Mouse (Mus musculus) kidney, embryonic 14.5 days (tissue): Measurements from ENCODE around the gene Gbp10. TPM values are rescaled to one million over a fixed set of nuclear protein-coding genes. Genes with fewer than 3 reads are reported as not detected.
"Not testable (repeated sequence)": the region's sequence is repeated elsewhere in the genome, so short reads cannot be mapped to it uniquely, and the experiment has no call there.

Source experiments
- ATAC-seq: fragments of 200-750 bp; cut with Nextera tagmentation; 2 replicates; pipeline ENCODE4 v1.8.0; 2017; ENCODE audit warnings: moderate number of reproducible peaks, mild to moderate bottlenecking, moderate TSS enrichment, moderate library complexity; ENCODE audit not compliant: low FRiP score, low TSS enrichment
- H3K27ac ChIP-seq: fragments of 300-500 bp; sonication (generic); 2 replicates; pipeline ENCODE4 v1.5.1; 2014; ENCODE audit warnings: low read depth, mild to moderate bottlenecking, low read length, moderate library complexity, mixed read lengths
- H3K27me3 ChIP-seq: fragments of 300-500 bp; sonication (generic); 2 replicates; pipeline ENCODE4 v1.6.1; 2014; ENCODE audit warnings: mild to moderate bottlenecking, low read length; ENCODE audit not compliant: control insufficient read depth, insufficient read depth
- H3K36me3 ChIP-seq: fragments of 300-500 bp; sonication (generic); 2 replicates; pipeline ENCODE4 v1.6.1; 2014; ENCODE audit warnings: low read length, mixed read lengths; ENCODE audit not compliant: control insufficient read depth, insufficient read depth
- H3K4me1 ChIP-seq: fragments of 300-500 bp; sonication (generic); 2 replicates; pipeline ENCODE4 v1.6.1; 2014; ENCODE audit warnings: low read length, mixed read lengths; ENCODE audit not compliant: control insufficient read depth, insufficient read depth
- H3K4me2 ChIP-seq: fragments of 300-500 bp; sonication (generic); replicated peaks from 2 replicates; pipeline ENCODE4 v1.6.1; 2014; ENCODE audit warnings: low read depth, mild to moderate bottlenecking, low read length
- H3K4me3 ChIP-seq: fragments of 300-500 bp; sonication (generic); 2 replicates; pipeline ENCODE4 v1.5.1; 2014; ENCODE audit warnings: mild to moderate bottlenecking, low read length
- H3K9ac ChIP-seq: fragments of 300-500 bp; sonication (generic); 2 replicates; pipeline ENCODE4 v1.6.1; 2014; ENCODE audit warnings: low read depth, mild to moderate bottlenecking, low read length, moderate library complexity
- H3K9me3 ChIP-seq: fragments of 300-500 bp; sonication (generic); 2 replicates; pipeline ENCODE4 v1.6.1; 2016; ENCODE audit warnings: low read length; ENCODE audit not compliant: control insufficient read depth
- WGBS: fragments of 180-500 bp; shearing (Covaris S2); extraction: QIAGEN DNeasy Blood & Tissue Kit; methylation state at CpG from one replicate; pipeline ENCODE4 v1.1.7; 2014; 5-methylcytosine and 5-hydroxymethylcytosine counted together
- polyA plus RNA-seq: library from polyadenylated mRNA; unstranded; fragments of >200 nt; fragmentation: Nextera tagmentation; extraction: Ambion mirVana; gene quantifications from 2 replicates; pipeline ENCODE4 v1.2.1, GENCODE M21; 2014

The Gbp10 gene
- polyA plus RNA-seq, result not detected in 2 replicates

DNA sequence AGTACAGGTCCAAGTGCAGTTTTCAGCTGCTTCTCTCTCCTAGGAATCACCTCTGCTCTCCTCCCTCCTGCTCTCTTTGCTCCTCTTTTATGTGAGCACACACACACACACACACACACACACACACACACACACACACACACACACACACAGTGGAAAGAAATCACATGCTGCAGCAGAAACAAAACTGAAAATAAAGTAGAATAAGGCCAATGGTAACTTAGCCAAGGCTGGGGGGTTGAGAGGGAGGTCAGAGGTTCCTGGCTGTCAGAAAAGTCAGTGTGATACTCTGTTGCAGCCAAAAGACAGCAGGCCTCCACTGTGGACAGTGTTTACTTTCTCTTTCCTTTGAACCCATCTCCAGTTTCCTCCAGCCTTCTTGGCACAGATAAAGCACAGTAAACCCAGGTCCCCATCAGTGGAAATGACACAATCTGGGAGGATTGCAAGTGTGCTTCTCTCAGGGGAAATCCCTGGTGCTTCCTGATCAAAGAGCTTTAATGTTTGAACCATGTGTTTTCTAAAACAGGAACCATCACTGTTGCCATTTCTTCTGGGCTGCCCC is at the start of gene Gbp10:
Gene Gbp10, minus strand, starts transcription at position 51 of the 565 bp plus-strand sequence.
- not testable (repeated sequence) for H3K4me3 ChIP-seq, H3K27me3 ChIP-seq, H3K27ac ChIP-seq, H3K36me3 ChIP-seq, H3K9me3 ChIP-seq, H3K4me2 ChIP-seq, H3K9ac ChIP-seq, H3K4me1 ChIP-seq
- ATAC-seq, result peak; percentile 32; the same call in 1 of the 2 replicates

DNA sequence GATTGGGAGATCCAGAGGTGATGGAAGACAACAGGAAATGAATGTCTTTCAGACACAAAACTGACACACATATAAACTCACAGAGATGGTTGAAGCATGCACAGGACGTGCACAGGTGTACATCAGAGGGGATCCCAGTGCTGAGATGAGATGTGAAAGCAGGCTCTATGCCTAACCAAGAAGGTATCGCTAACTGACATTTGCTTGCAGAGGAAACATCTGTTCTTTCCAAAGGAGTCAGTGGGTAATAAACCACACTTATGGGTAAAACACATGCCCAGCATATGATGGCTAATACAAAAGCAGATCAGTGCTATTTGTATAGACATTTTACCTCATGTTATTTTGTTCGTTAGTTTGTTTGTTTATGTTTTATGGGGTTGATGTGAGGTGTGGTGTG is 21.3 kb upstream of the Gbp10 start:
- not testable (repeated sequence) for H3K4me1 ChIP-seq, H3K9me3 ChIP-seq, H3K9ac ChIP-seq, ATAC-seq, H3K27ac ChIP-seq, H3K27me3 ChIP-seq, H3K4me2 ChIP-seq, H3K36me3 ChIP-seq, H3K4me3 ChIP-seq
- WGBS, result no CpG with 5 or more reads among the region's 3 CpGs

DNA sequence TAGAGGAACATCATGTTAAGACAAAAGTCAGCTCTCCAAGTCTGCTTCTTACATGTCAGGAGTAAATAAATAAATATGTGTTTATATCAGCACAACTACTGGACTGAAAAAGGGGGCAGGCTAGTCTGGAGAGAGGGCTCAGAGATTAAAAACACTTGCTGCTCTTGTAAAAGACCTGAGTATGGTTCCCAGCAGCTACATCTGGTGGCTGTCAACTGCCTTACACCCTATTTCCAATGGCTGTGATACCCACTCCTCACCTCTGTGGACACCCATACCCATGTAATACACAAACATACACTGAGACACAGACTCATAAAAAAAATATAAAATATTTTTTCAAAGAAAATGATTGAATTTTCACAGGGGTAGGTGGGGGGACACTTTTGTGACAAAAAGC is 13.2 kb upstream of the Gbp10 start:
- H3K36me3 ChIP-seq, result no peaks in the 10 kb centered on the region
- H3K27ac ChIP-seq, result no peak overlapping the region
- no peak overlapping the region for H3K9ac ChIP-seq
- ATAC-seq, result no peak
- no peak overlapping the region for H3K4me3 ChIP-seq
- H3K9me3 ChIP-seq, result no peaks in the 10 kb centered on the region
- no peaks in the 10 kb centered on the region for H3K27me3 ChIP-seq
- H3K4me2 ChIP-seq, result no peak overlapping the region
- H3K4me1 ChIP-seq, result no peaks in the 10 kb centered on the region

DNA sequence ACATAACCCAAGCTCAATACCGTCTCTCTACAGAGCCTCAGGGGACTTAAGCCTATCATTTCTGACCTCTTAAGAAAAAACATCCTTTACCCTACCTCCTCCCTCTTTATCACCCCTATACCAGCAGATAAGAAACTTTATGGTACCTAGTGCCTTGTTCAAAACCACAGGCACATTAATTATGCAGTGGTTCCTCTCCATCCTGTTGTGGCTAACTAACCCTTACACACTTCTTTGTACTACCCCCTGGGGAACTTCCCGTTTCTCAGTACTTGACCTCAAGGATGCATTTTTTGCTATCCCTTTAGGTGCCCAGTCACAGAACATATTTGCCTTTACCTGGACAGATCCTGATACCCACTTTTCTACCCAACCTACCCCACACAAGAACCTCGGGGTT is 5.4 kb upstream of the Gbp10 start:
- H3K4me2 ChIP-seq, ATAC-seq, H3K36me3 ChIP-seq, H3K9ac ChIP-seq, H3K27me3 ChIP-seq, H3K4me1 ChIP-seq, H3K9me3 ChIP-seq, H3K4me3 ChIP-seq, H3K27ac ChIP-seq: not testable (repeated sequence)
- WGBS, result 71% methylated on average over 3 of the region's 3 CpGs

DNA sequence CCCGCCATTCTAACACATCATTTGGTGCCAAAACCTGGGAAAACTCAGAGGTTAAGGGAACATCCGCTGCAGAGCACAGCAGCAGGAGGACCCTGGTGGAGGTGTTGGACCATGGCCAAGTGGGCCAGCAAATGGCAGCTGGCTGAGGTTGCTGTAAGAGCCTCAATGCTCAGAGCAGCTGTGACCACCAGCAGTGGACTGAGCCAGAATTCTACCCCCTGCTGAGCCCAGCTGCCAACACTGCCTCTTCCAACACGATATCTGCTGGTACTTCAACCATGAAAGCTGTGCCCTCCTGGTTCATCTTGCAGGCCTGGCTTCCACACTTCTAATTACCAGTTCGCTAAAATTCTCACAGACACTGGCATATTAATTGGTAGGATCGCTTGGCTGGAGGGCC is 1.6 kb upstream of the Gbp10 start:
- not testable (repeated sequence) for H3K27me3 ChIP-seq, ATAC-seq, H3K36me3 ChIP-seq, H3K4me3 ChIP-seq, H3K9ac ChIP-seq, H3K4me1 ChIP-seq, H3K4me2 ChIP-seq, H3K9me3 ChIP-seq, H3K27ac ChIP-seq
- 83% methylated on average over 5 of the region's 5 CpGs for WGBS

DNA sequence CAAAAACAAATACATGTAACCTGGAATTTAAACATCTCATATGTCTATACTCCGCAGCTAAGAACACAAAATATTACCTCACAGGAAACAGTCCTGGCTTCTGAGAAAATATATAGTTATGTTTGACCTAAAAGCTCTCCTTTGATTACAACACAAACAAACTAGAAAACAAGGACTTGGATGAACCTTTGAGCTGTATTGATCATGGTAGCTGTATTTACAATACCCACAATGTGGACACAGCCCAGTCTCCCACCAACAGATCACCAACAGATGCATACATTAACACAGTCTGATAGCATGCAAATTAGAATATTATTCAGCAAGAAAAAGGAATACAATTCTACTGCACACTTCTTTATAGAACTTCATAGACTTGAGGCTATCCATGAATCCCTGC is 931 bp downstream of the Gbp10 start:
- not testable (repeated sequence) for H3K4me3 ChIP-seq, H3K9ac ChIP-seq, H3K4me1 ChIP-seq, H3K36me3 ChIP-seq, H3K27ac ChIP-seq, H3K27me3 ChIP-seq, H3K4me2 ChIP-seq, ATAC-seq, H3K9me3 ChIP-seq
- 74% methylated on average over 1 of the region's 1 CpGs for WGBS

DNA sequence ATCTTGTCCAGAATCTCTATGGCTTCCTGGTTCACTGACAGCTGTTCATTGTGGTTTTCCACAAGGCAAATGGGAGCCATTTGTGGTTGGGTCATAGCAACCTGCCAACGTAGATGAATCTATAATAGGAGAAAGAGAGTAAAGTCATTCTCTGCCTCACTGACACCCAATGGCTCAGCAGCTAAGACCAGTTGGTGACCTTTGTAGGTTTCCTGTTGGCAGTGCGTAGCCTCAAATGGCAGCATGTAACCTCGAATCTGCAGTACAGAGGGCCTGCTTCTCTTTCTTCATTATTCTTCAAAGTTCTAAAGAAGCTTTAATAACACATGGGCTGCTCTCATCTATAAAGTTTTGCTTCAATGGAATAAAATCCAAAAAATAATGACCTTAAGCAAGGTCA is 3.3 kb downstream of the Gbp10 start:
- H3K27ac ChIP-seq, ATAC-seq, H3K4me3 ChIP-seq, H3K4me1 ChIP-seq, H3K9me3 ChIP-seq, H3K36me3 ChIP-seq, H3K4me2 ChIP-seq, H3K9ac ChIP-seq, H3K27me3 ChIP-seq: not testable (repeated sequence)
- 84% methylated on average over 3 of the region's 3 CpGs for WGBS

DNA sequence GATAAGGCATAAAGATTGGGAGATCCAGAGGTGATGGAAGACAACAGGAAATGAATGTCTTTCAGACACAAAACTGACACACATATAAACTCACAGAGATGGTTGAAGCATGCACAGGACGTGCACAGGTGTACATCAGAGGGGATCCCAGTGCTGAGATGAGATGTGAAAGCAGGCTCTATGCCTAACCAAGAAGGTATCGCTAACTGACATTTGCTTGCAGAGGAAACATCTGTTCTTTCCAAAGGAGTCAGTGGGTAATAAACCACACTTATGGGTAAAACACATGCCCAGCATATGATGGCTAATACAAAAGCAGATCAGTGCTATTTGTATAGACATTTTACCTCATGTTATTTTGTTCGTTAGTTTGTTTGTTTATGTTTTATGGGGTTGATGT is 30.4 kb downstream of the Gbp10 start:
- not testable (repeated sequence) for H3K36me3 ChIP-seq, H3K4me3 ChIP-seq, H3K9me3 ChIP-seq, H3K4me2 ChIP-seq, H3K9ac ChIP-seq, H3K27me3 ChIP-seq, H3K4me1 ChIP-seq, H3K27ac ChIP-seq, ATAC-seq
- no CpG with 5 or more reads among the region's 3 CpGs for whole genome bisulfite sequencing

DNA sequence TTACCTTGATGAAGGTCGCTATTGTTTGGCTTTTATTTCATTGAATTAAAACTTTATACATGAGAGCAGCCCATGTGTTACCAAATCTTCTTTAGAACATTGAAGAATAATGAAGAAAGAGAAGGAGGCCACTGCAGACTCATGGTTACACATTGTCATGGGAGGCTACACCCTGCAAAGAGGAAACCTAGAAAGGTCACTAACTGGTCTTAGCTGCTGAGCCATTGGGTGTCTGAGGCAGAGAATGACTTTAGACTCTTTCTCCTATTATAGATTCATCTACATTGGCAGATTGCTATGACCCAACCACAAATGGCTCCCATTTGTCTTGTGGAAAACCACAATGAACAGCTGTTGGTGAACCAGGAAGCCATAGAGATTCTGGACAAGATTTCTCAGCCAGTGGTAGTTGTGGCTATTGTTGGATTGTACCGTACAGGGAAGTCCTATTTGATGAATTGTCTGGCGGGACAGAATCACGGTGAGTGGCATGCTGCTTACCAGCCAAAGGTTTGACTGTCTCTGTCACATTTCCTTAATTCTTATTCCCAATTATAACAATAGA is 38.5 kb downstream of the Gbp10 start:
- H3K36me3 ChIP-seq, H3K4me3 ChIP-seq, H3K27me3 ChIP-seq, ATAC-seq, H3K27ac ChIP-seq, H3K9ac ChIP-seq, H3K4me2 ChIP-seq, H3K4me1 ChIP-seq, H3K9me3 ChIP-seq: not testable (repeated sequence)
- WGBS, result 92% methylated on average over 4 of the region's 4 CpGs
